Mouse (Mus musculus) liver, adult 2 months (tissue): ENCODE measurements around the gene Zbtb45.
A peak's percentile ranks its signal among the peaks of the same experiment; 100 is the strongest.

Experiments
- CTCF ChIP-seq: fragments of 200-500 bp; IDR thresholded peaks from 2 replicates; pipeline ENCODE4 v1.5.1; 2011; ENCODE audit warnings: low read depth, low read length, control low read depth
- POLR2A ChIP-seq: fragments of 200-500 bp; IDR thresholded peaks from 2 replicates; pipeline ENCODE4 v1.6.1; 2011; ENCODE audit warnings: low read length, control low read depth; ENCODE audit not compliant: insufficient read depth; ENCODE audit errors: extremely low read depth

DNA sequence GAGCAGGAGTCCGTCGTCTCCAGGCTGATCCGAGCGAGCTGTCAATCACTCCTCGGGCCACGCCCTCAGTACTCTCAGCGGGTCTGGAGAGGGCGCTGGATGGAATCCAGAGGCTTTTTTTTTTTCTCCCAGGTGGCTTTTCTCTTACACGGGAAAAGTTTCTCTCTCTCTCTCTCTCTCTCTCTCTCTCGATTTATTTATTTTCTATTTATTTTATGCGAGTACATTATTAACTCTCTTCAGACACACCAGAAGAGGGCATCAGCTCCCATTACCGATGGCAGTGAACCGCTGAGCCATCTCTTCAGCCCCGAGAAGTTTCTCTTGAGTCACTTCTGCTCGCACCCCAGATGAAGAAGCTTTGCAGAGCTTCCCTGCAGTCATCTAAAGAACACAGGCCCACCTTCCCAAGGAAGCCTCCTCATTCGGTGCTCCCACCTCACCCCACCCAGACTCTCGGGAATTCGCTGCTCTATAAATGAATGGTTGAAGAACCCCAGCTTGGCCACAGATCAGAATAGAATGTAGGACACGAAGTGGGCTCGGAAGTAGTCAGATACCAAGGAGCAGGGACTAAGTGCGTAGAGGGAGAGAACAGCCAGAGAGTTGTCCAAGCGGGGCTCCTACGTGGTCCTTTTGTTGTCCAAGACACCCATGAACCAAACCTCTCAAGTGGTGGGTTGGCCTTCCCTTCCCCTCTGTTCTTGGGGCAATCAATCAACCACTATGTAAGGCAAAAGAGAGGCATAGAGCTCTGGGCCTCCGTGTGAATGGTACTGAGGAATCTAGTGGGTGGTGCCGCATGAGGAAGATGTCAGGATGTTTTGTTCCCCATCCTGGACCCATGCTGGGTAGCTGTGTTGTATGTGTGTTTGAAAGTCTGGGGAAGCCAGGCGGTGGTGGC lies at the start of gene Zbtb45:
- TF ChIP-seq POLR2A, result no peak
- TF ChIP-seq CTCF, result 0 out of 2 replicates have a peak, but pooled peaks have one; percentile 0
